Mouse (Mus musculus): ENCODE results near the gene Naa40. TPM values are rescaled to one million over a fixed set of nuclear protein-coding genes. Genes with fewer than 3 reads are reported as not detected.
A peak's percentile ranks its signal among the peaks of the same experiment; 100 is the strongest.

The Naa40 gene
- 68.6 and 77.8 TPM in 2 replicates for polyA plus RNA-seq (2014; fragmentation: Nextera tagmentation; extraction: Ambion mirVana)

GRCm38 (mm10) chr19:7240782-7241690 is at the start of gene Naa40:
Gene Naa40 (minus strand): TSS chr19:7241183.
- H3K4me1 ChIP-seq (ENCODE audit: control insufficient read depth, insufficient read depth, low read length), result peaks cover 8% of the 10 kb centered on the region; the same call in 1 of the 2 replicates
- 0 out of 2 replicates have a peak, but pooled peaks cover 6% of the 10 kb centered on the region for H3K36me3 ChIP-seq (ENCODE audit: control insufficient read depth, insufficient read depth, low read length)
- peak within 1 kb of the TSS; percentile 62 for H3K4me3 ChIP-seq (replicated peaks; ENCODE audit: low read depth, low read length)
- DNase-seq, result peak; percentile 99
- peak; percentile 94 for ATAC-seq (ENCODE audit: low FRiP score, low TSS enrichment)
- peak within 1 kb of the TSS; percentile 78 for H3K27ac ChIP-seq (replicated peaks; ENCODE audit: low read depth, low read length)
- H3K4me2 ChIP-seq (ENCODE audit: low read length), result peak within 1 kb of the TSS; percentile 92
- no peaks in the 10 kb centered on the region for H3K27me3 ChIP-seq (ENCODE audit: control insufficient read depth, insufficient read depth, low read length)
- WGBS, result under 1% methylated on average over 80 of the region's 80 CpGs
- peak within 1 kb of the TSS; percentile 69 for H3K9ac ChIP-seq (replicated peaks; ENCODE audit: low read length)
- no peaks in the 10 kb centered on the region for H3K9me3 ChIP-seq (ENCODE audit: control insufficient read depth, low read length)

- Histone ChIP-seq H3K4me2 (ENCODE audit: low read length) (no peak overlapping the region), H3K27me3 (ENCODE audit: control insufficient read depth, insufficient read depth, low read length) (no peaks in the 10 kb centered on the region), H3K4me3 (replicated peaks; ENCODE audit: low read depth, low read length) (no peak overlapping the region), H3K9ac (replicated peaks; ENCODE audit: low read length) (no peak overlapping the region), H3K27ac (replicated peaks; ENCODE audit: low read depth, low read length) (no peak overlapping the region), H3K4me1 (ENCODE audit: control insufficient read depth, insufficient read depth, low read length) (no peaks in the 10 kb centered on the region), H3K36me3 (ENCODE audit: control insufficient read depth, insufficient read depth, low read length) (peaks cover 35% of the 10 kb centered on the region), H3K9me3 (ENCODE audit: control insufficient read depth, low read length) (no peaks in the 10 kb centered on the region)
- ATAC-seq (ENCODE audit: low FRiP score, low TSS enrichment) (no peak), DNase-seq (no peak)
- WGBS, result 80% methylated on average over 2 of the region's 2 CpGs
Measured at GRCm38 (mm10) chr19:7289767-7290166, 48.8 kb upstream of the Naa40 start.

- Histone ChIP-seq H3K4me1 (ENCODE audit: control insufficient read depth, insufficient read depth, low read length) (no peaks in the 10 kb centered on the region), H3K27ac (replicated peaks; ENCODE audit: low read depth, low read length) (no peak overlapping the region), H3K9ac (replicated peaks; ENCODE audit: low read length) (no peak overlapping the region), H3K4me3 (replicated peaks; ENCODE audit: low read depth, low read length) (no peak overlapping the region), H3K27me3 (ENCODE audit: control insufficient read depth, insufficient read depth, low read length) (no peaks in the 10 kb centered on the region), H3K4me2 (ENCODE audit: low read length) (no peak overlapping the region), H3K36me3 (ENCODE audit: control insufficient read depth, insufficient read depth, low read length) (peaks cover 50% of the 10 kb centered on the region), H3K9me3 (ENCODE audit: control insufficient read depth, low read length) (no peaks in the 10 kb centered on the region)
- ATAC-seq (ENCODE audit: low FRiP score, low TSS enrichment) (no peak), DNase-seq (no peak)
- 87% methylated on average over 3 of the region's 3 CpGs for WGBS
Measured at GRCm38 (mm10) chr19:7288288-7288687, 47.3 kb upstream of the Naa40 start.

GRCm38 (mm10) chr19:7286563-7287315 is 45.8 kb upstream of the Naa40 start:
- Histone ChIP-seq H3K27me3 (ENCODE audit: control insufficient read depth, insufficient read depth, low read length) (no peaks in the 10 kb centered on the region), H3K9ac (replicated peaks; ENCODE audit: low read length) (no peak overlapping the region), H3K4me2 (ENCODE audit: low read length) (no peak overlapping the region), H3K4me1 (ENCODE audit: control insufficient read depth, insufficient read depth, low read length) (no peaks in the 10 kb centered on the region), H3K4me3 (replicated peaks; ENCODE audit: low read depth, low read length) (no peak overlapping the region), H3K36me3 (ENCODE audit: control insufficient read depth, insufficient read depth, low read length) (peaks cover 66% of the 10 kb centered on the region), H3K9me3 (ENCODE audit: control insufficient read depth, low read length) (no peaks in the 10 kb centered on the region), H3K27ac (replicated peaks; ENCODE audit: low read depth, low read length) (no peak overlapping the region)
- 93% methylated on average over 12 of the region's 12 CpGs for WGBS
- DNase-seq (no peak), ATAC-seq (ENCODE audit: low FRiP score, low TSS enrichment) (no peak)

- H3K9ac ChIP-seq (replicated peaks; ENCODE audit: low read length), result no peak overlapping the region
- peaks cover 86% of the 10 kb centered on the region for H3K36me3 ChIP-seq (ENCODE audit: control insufficient read depth, insufficient read depth, low read length)
- no peaks in the 10 kb centered on the region for H3K9me3 ChIP-seq (ENCODE audit: control insufficient read depth, low read length)
- WGBS, result 80% methylated on average over 18 of the region's 18 CpGs
- no peaks in the 10 kb centered on the region for H3K27me3 ChIP-seq (ENCODE audit: control insufficient read depth, insufficient read depth, low read length)
- DNase-seq (no peak), ATAC-seq (ENCODE audit: low FRiP score, low TSS enrichment) (no peak)
- no peak overlapping the region for H3K4me3 ChIP-seq (replicated peaks; ENCODE audit: low read depth, low read length)
- no peak overlapping the region for H3K4me2 ChIP-seq (ENCODE audit: low read length)
- H3K4me1 ChIP-seq (ENCODE audit: control insufficient read depth, insufficient read depth, low read length), result peaks cover 7% of the 10 kb centered on the region
- peak overlapping the region; percentile 13; the same call in 1 of the 2 replicates for H3K27ac ChIP-seq (replicated peaks; ENCODE audit: low read depth, low read length)
Measured at GRCm38 (mm10) chr19:7280557-7281330, 39.8 kb upstream of the Naa40 start.

- peak overlapping the region; percentile 36; the same call in 1 of the 2 replicates for H3K9ac ChIP-seq (replicated peaks; ENCODE audit: low read length)
- ATAC-seq (ENCODE audit: low FRiP score, low TSS enrichment) (0 out of 2 replicates have a peak, but pooled peaks have one; percentile 22), DNase-seq (peak; percentile 78)
- H3K4me1 ChIP-seq (ENCODE audit: control insufficient read depth, insufficient read depth, low read length), result peaks cover 13% of the 10 kb centered on the region
- no peak overlapping the region for H3K4me3 ChIP-seq (replicated peaks; ENCODE audit: low read depth, low read length)
- WGBS, result 40% methylated on average over 6 of the region's 6 CpGs
- H3K27me3 ChIP-seq (ENCODE audit: control insufficient read depth, insufficient read depth, low read length), result no peaks in the 10 kb centered on the region
- H3K36me3 ChIP-seq (ENCODE audit: control insufficient read depth, insufficient read depth, low read length), result peaks cover 84% of the 10 kb centered on the region
- no peak overlapping the region for H3K4me2 ChIP-seq (ENCODE audit: low read length)
- H3K27ac ChIP-seq (replicated peaks; ENCODE audit: low read depth, low read length), result peak overlapping the region; percentile 66
- no peaks in the 10 kb centered on the region for H3K9me3 ChIP-seq (ENCODE audit: control insufficient read depth, low read length)
Measured at GRCm38 (mm10) chr19:7279114-7279513, 38.1 kb upstream of the Naa40 start.

GRCm38 (mm10) chr19:7278200-7278906 is 37.4 kb upstream of the Naa40 start:
- Histone ChIP-seq H3K9ac (replicated peaks; ENCODE audit: low read length) (peak overlapping the region; percentile 36; the same call in 1 of the 2 replicates), H3K36me3 (ENCODE audit: control insufficient read depth, insufficient read depth, low read length) (peaks cover 84% of the 10 kb centered on the region), H3K27me3 (ENCODE audit: control insufficient read depth, insufficient read depth, low read length) (no peaks in the 10 kb centered on the region), H3K9me3 (ENCODE audit: control insufficient read depth, low read length) (no peaks in the 10 kb centered on the region), H3K27ac (replicated peaks; ENCODE audit: low read depth, low read length) (peak overlapping the region; percentile 66), H3K4me2 (ENCODE audit: low read length) (no peak overlapping the region), H3K4me1 (ENCODE audit: control insufficient read depth, insufficient read depth, low read length) (peaks cover 13% of the 10 kb centered on the region), H3K4me3 (replicated peaks; ENCODE audit: low read depth, low read length) (no peak overlapping the region)
- DNase-seq, result no peak
- 72% methylated on average over 6 of the region's 6 CpGs for WGBS
- ATAC-seq (ENCODE audit: low FRiP score, low TSS enrichment), result no peak

- H3K9me3 ChIP-seq (ENCODE audit: control insufficient read depth, low read length), result no peaks in the 10 kb centered on the region
- no peak for ATAC-seq (ENCODE audit: low FRiP score, low TSS enrichment)
- peaks cover 18% of the 10 kb centered on the region for H3K4me1 ChIP-seq (ENCODE audit: control insufficient read depth, insufficient read depth, low read length)
- WGBS, result 68% methylated on average over 7 of the region's 7 CpGs
- H3K9ac ChIP-seq (replicated peaks; ENCODE audit: low read length), result no peak overlapping the region
- H3K4me3 ChIP-seq (replicated peaks; ENCODE audit: low read depth, low read length), result no peak overlapping the region
- no peak overlapping the region for H3K4me2 ChIP-seq (ENCODE audit: low read length)
- peak; percentile 52 for DNase-seq
- no peaks in the 10 kb centered on the region for H3K27me3 ChIP-seq (ENCODE audit: control insufficient read depth, insufficient read depth, low read length)
- H3K36me3 ChIP-seq (ENCODE audit: control insufficient read depth, insufficient read depth, low read length), result peaks cover 84% of the 10 kb centered on the region
- H3K27ac ChIP-seq (replicated peaks; ENCODE audit: low read depth, low read length), result peak overlapping the region; percentile 79
Measured at GRCm38 (mm10) chr19:7276796-7277195, 35.8 kb upstream of the Naa40 start.
